In the genomic region with DNA sequence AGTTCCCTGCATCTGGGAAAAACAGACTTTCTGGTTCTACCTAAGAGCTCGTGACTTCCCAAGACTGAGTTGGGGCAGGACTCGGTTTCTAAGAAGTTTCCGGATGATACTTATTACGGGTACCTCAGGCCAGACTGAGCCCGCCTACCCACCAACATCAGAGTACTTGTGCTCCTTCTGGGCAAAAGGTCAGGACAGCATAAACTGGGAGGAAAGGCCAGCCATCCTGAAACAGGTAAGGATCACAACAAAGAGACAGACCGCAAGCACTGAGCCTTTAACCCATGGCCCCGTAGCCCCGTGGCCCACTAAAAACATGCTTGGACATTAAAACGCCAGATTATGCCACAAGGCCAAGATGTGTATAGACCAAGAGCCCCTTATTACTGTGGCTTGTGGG, we compare ENCODE assay signal across 23 mouse cellular contexts.
"Had no signal": no experiment of that assay in that cellular context is flagged by ENCODE, and none has a peak within 500 bp of the region (broad histone marks: within the 10 kb centered on the region; RNA-seq: fewer than 3 reads in every experiment).

No protein-coding gene starts in this region.

- H3K4me1 ChIP-seq: intestine, embryonic 15.5 days; limb, embryonic 10.5 days; liver, embryonic 13.5 days had no signal

- H3K9me3 ChIP-seq: hindbrain, embryonic 13.5 days; hindbrain, embryonic 15.5 days; intestine, embryonic 15.5 days; limb, embryonic 10.5 days; limb, embryonic 12.5 days; liver, embryonic 13.5 days had no signal

- ATAC-seq: inflammation-experienced regulatory T-cells, adult 6 months; intestine, embryonic 15.5 days; intestine, postnatal 0 days had no signal

- H3K36me3 ChIP-seq: heart, embryonic 12.5 days; hindbrain, embryonic 13.5 days; hindbrain, embryonic 15.5 days; intestine, embryonic 15.5 days; limb, embryonic 10.5 days; limb, embryonic 12.5 days; liver, embryonic 13.5 days had no signal

- H3K9ac ChIP-seq: heart, embryonic 12.5 days; hindbrain, embryonic 13.5 days; hindbrain, embryonic 15.5 days; intestine, embryonic 15.5 days; limb, embryonic 12.5 days; liver, embryonic 13.5 days had no signal

- DNase-seq: gastrocnemius, adult 2 months; gastrocnemius, postnatal 10 days; gastrocnemius, postnatal 25 days; heart, postnatal 10 days; heart, postnatal 4 days; kidney, adult 18-20 months; kidney, adult 8-10 months; kidney, postnatal 10 days; kidney, postnatal 25 days; kidney, postnatal 4 days; liver; liver, embryonic 13.5 days had no signal

- H3K27ac ChIP-seq: gastrocnemius, adult 2 months; hindbrain, embryonic 13.5 days; hindbrain, embryonic 15.5 days; intestine, embryonic 15.5 days; layer of hippocampus, adult 2 months; left cerebral cortex, adult 2 months; limb, embryonic 10.5 days; limb, embryonic 12.5 days; liver, embryonic 13.5 days had no signal

- H3K4me3 ChIP-seq: gastrocnemius, adult 2 months; heart, embryonic 12.5 days; hindbrain, embryonic 13.5 days; hindbrain, embryonic 15.5 days; intestine, embryonic 15.5 days; layer of hippocampus, adult 2 months; left cerebral cortex, adult 2 months; limb, embryonic 10.5 days; limb, embryonic 12.5 days; liver, embryonic 13.5 days had no signal

- H3K4me2 ChIP-seq: heart, embryonic 12.5 days; hindbrain, embryonic 13.5 days; hindbrain, embryonic 15.5 days; intestine, embryonic 15.5 days; limb, embryonic 12.5 days; liver, embryonic 11.5 days; liver, embryonic 13.5 days had no signal

- H3K27me3 ChIP-seq: heart, embryonic 12.5 days; hindbrain, embryonic 13.5 days; hindbrain, embryonic 15.5 days; intestine, embryonic 15.5 days; limb, embryonic 12.5 days; liver, embryonic 13.5 days had no signal
